Mouse (Mus musculus): ENCODE data around the gene Kdm4a. TPM values are rescaled to one million over a fixed set of nuclear protein-coding genes. Genes with fewer than 3 reads are reported as not detected.

The Kdm4a gene
- polyA plus RNA-seq, 1 experiment from 2014 or later: 35.3 TPM

DNA sequence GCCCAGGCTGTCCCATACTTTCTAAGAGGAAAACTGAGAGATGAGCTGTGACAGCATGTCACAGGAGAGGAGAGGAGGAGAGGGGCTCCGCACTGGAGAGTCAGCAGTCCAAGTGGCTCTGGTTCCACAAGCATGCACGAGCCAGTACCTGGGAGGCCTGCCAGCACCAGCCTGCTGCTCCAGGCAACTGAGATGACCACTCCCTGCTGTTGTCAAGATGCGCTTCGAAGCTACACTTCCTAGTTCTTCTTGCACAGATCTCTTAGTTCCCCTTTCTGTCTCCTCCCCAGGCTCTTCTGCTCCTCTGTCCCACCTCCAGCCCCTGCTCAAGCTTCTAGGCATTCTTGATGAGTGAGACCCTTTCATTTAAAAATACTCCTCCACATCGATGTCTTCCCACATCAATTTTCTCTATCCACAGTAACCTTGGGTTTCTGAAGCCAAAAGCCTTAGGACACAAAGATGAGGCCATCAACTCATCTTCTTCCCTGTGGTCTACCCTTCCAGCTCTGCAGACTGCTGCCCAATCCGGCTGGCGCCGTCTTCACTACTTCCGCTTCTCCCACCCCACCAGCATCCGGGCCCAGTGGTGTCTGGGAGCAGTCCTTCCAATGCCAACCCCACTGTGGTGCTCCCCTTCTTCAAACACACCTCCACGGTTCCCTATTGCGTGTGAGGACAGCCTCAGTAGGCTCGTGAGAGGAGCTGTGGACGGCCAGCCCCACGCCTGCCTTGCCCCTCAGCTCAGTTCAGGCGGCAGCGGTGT is 27.6 kb downstream of the Kdm4a start:
- 90% methylated on average over 17 of the region's 17 CpGs for WGBS
- H3K36me3 ChIP-seq: peaks cover 95% of the 10 kb centered on the region
- no peak for ATAC-seq (ENCODE audit: insufficient number of reproducible peaks, low FRiP score, low TSS enrichment, low read depth)
- no peaks in the 10 kb centered on the region for H3K4me1 ChIP-seq
- no peak overlapping the region for H3K9ac ChIP-seq
- H3K4me3 ChIP-seq (replicated peaks): no peak overlapping the region
- no peaks in the 10 kb centered on the region for H3K27me3 ChIP-seq
- H3K9me3 ChIP-seq (replicated peaks): no peaks in the 10 kb centered on the region
- no peak overlapping the region for H3K4me2 ChIP-seq (replicated peaks)
- no peak overlapping the region for H3K27ac ChIP-seq (replicated peaks)

- Histone ChIP-seq H3K27ac (replicated peaks) (no peak overlapping the region), H3K4me2 (replicated peaks) (no peak overlapping the region), H3K36me3 (peaks cover 97% of the 10 kb centered on the region), H3K4me1 (no peaks in the 10 kb centered on the region), H3K9me3 (replicated peaks) (no peaks in the 10 kb centered on the region), H3K27me3 (no peaks in the 10 kb centered on the region), H3K4me3 (replicated peaks) (no peak overlapping the region), H3K9ac (no peak overlapping the region)
- WGBS: 87% methylated on average over 7 of the region's 7 CpGs
- ATAC-seq (ENCODE audit: insufficient number of reproducible peaks, low FRiP score, low TSS enrichment, low read depth): no peak
Measured at GRCm38 (mm10) chr4:118150804-118151203, 29.0 kb downstream of the Kdm4a start.

DNA sequence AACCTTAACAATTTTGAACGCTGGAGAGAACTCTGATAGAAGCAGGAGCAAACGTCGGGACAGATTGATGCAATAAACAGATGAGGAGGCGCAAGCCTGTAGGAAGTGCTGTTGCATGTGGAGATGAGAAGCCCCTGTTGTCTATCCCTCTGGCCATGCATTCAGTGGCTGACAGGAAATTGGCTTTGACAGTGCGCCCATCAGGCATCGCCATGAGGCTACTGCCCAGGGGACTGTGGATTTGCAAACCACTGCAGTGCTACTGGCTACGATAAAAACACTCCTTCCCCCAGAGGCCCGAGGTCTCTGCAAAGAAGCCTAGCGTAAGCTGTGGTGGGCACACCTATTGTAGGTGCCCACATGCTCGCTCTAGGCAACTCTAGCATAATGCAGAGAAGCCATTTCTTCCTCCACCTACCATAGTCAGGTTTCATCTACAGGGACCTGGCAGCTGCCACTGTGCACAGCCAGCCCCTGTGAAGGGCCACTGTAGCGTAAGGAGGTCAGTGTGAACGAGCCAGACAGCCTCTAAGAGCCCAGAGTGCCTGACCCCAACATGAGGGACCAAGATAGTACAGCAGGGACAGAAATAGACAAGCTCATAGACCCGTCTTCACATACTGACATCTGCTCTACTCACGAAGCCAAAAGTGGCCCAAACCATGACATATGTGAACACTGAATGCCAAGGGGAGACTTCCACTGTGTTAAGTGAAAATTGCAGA is 29.7 kb downstream of the Kdm4a start:
- ATAC-seq (ENCODE audit: insufficient number of reproducible peaks, low FRiP score, low TSS enrichment, low read depth): no peak
- no peaks in the 10 kb centered on the region for H3K27me3 ChIP-seq
- H3K9ac ChIP-seq: no peak overlapping the region
- H3K36me3 ChIP-seq: peaks cover 97% of the 10 kb centered on the region
- H3K4me1 ChIP-seq: no peaks in the 10 kb centered on the region
- WGBS: 76% methylated on average over 14 of the region's 14 CpGs
- no peak overlapping the region for H3K4me2 ChIP-seq (replicated peaks)
- H3K4me3 ChIP-seq (replicated peaks): no peak overlapping the region
- no peak overlapping the region for H3K27ac ChIP-seq (replicated peaks)
- H3K9me3 ChIP-seq (replicated peaks): no peaks in the 10 kb centered on the region

- ATAC-seq (ENCODE audit: insufficient number of reproducible peaks, low FRiP score, low TSS enrichment, low read depth): no peak
- Histone ChIP-seq H3K36me3 (peaks cover 97% of the 10 kb centered on the region), H3K4me1 (no peaks in the 10 kb centered on the region), H3K27me3 (no peaks in the 10 kb centered on the region), H3K9ac (no peak overlapping the region), H3K4me2 (replicated peaks) (no peak overlapping the region), H3K4me3 (replicated peaks) (no peak overlapping the region), H3K27ac (replicated peaks) (no peak overlapping the region), H3K9me3 (replicated peaks) (no peaks in the 10 kb centered on the region)
- WGBS: 89% methylated on average over 10 of the region's 10 CpGs
Measured at GRCm38 (mm10) chr4:118149055-118149576, 30.7 kb downstream of the Kdm4a start.

GRCm38 (mm10) chr4:118148317-118148687 is 31.5 kb downstream of the Kdm4a start:
- Histone ChIP-seq H3K27ac (replicated peaks) (no peak overlapping the region), H3K4me2 (replicated peaks) (no peak overlapping the region), H3K27me3 (no peaks in the 10 kb centered on the region), H3K36me3 (peaks cover 98% of the 10 kb centered on the region), H3K4me3 (replicated peaks) (no peak overlapping the region), H3K9ac (no peak overlapping the region), H3K9me3 (replicated peaks) (no peaks in the 10 kb centered on the region), H3K4me1 (no peaks in the 10 kb centered on the region)
- ATAC-seq (ENCODE audit: insufficient number of reproducible peaks, low FRiP score, low TSS enrichment, low read depth): no peak
- 81% methylated on average over 10 of the region's 10 CpGs for WGBS

- no peak overlapping the region for H3K27ac ChIP-seq (replicated peaks)
- no peaks in the 10 kb centered on the region for H3K9me3 ChIP-seq (replicated peaks)
- no peak overlapping the region for H3K9ac ChIP-seq
- peaks cover 98% of the 10 kb centered on the region for H3K36me3 ChIP-seq
- WGBS: 95% methylated on average over 19 of the region's 19 CpGs
- H3K4me2 ChIP-seq (replicated peaks): no peak overlapping the region
- no peak for ATAC-seq (ENCODE audit: insufficient number of reproducible peaks, low FRiP score, low TSS enrichment, low read depth)
- H3K4me1 ChIP-seq: no peaks in the 10 kb centered on the region
- H3K4me3 ChIP-seq (replicated peaks): no peak overlapping the region
- no peaks in the 10 kb centered on the region for H3K27me3 ChIP-seq
Measured at GRCm38 (mm10) chr4:118147547-118148316, 32.1 kb downstream of the Kdm4a start.

DNA sequence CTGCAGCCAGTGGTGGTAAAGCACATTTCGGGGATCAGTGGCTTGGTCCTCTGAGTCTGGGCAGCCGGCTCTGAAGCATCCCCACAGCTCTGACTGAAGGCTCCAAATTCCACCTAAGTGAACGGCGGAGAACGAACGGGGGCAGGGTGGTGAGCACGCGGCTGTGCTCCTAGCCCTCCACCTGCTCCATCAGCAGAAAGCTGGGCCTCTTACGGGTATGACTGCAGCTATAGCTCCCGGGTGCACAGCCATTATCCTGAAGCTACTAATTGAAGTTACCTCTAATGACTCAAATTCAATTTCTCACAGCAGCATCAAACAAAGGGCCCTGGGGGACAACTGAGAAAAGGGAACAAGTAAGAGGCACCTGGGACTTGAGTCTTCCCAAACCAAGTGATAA is 32.8 kb downstream of the Kdm4a start:
- 87% methylated on average over 10 of the region's 10 CpGs for WGBS
- Histone ChIP-seq H3K27me3 (no peaks in the 10 kb centered on the region), H3K9ac (no peak overlapping the region), H3K36me3 (peaks cover 98% of the 10 kb centered on the region), H3K4me1 (no peaks in the 10 kb centered on the region), H3K4me2 (replicated peaks) (no peak overlapping the region), H3K27ac (replicated peaks) (no peak overlapping the region), H3K4me3 (replicated peaks) (no peak overlapping the region), H3K9me3 (replicated peaks) (no peaks in the 10 kb centered on the region)
- no peak for ATAC-seq (ENCODE audit: insufficient number of reproducible peaks, low FRiP score, low TSS enrichment, low read depth)

DNA sequence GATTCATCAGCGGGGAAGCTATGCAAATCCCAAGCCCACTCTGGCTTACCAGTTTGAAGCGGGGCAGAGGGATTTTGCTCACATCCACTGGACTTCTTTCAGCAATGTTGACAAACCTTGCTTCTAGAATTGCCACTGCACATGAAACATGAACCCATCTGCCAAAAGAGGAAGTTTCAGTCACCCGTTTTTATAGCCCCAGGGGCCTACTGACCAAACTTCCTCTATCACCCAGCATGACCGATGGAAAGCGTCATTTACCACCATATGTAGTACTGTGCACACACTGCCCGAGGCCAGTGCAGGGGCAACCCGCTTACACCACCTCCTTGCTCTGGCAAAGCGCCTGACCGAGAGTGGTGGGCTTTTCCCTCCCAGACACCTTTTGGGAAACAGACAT is 35.5 kb downstream of the Kdm4a start:
- Histone ChIP-seq H3K4me3 (replicated peaks) (no peak overlapping the region), H3K27me3 (no peaks in the 10 kb centered on the region), H3K36me3 (peaks cover 93% of the 10 kb centered on the region), H3K9me3 (replicated peaks) (no peaks in the 10 kb centered on the region), H3K9ac (no peak overlapping the region), H3K4me2 (replicated peaks) (no peak overlapping the region), H3K4me1 (no peaks in the 10 kb centered on the region), H3K27ac (replicated peaks) (no peak overlapping the region)
- WGBS: 80% methylated on average over 9 of the region's 9 CpGs
- ATAC-seq (ENCODE audit: insufficient number of reproducible peaks, low FRiP score, low TSS enrichment, low read depth): no peak

- ATAC-seq (ENCODE audit: insufficient number of reproducible peaks, low FRiP score, low TSS enrichment, low read depth): no peak
- Histone ChIP-seq H3K27me3 (no peaks in the 10 kb centered on the region), H3K9ac (no peak overlapping the region), H3K4me2 (replicated peaks) (no peak overlapping the region), H3K4me1 (0 out of 2 replicates have a peak, but pooled peaks cover 3% of the 10 kb centered on the region), H3K9me3 (replicated peaks) (no peaks in the 10 kb centered on the region), H3K4me3 (replicated peaks) (no peak overlapping the region), H3K36me3 (peaks cover 94% of the 10 kb centered on the region), H3K27ac (replicated peaks) (no peak overlapping the region)
- 95% methylated on average over 7 of the region's 7 CpGs for WGBS
Measured at GRCm38 (mm10) chr4:118143679-118144078, 36.2 kb downstream of the Kdm4a start.

DNA sequence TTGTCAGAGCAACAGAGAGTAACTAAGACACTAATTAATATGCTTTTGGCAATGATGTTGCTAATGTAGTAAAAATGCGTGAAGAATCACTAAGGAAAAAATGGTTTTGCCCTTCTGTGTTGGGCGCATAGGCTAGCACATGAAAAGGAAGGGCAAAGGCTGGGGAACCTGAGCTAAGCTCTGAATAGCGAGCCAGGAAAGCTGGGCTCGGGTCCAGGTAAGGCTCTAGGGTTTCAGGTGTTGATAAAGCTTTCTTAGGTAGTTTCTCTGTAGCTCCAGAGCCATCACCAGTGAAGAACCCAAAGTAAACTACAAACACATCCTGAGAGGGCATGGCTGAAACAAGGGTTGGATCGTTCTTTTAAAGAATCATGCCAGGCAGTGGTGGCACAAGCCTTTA is 38.3 kb downstream of the Kdm4a start:
- H3K4me1 ChIP-seq: 0 out of 2 replicates have a peak, but pooled peaks cover 3% of the 10 kb centered on the region
- no peak overlapping the region for H3K4me2 ChIP-seq (replicated peaks)
- H3K36me3 ChIP-seq: peaks cover 94% of the 10 kb centered on the region
- H3K27ac ChIP-seq (replicated peaks): no peak overlapping the region
- H3K9me3 ChIP-seq (replicated peaks): no peaks in the 10 kb centered on the region
- no peaks in the 10 kb centered on the region for H3K27me3 ChIP-seq
- H3K4me3 ChIP-seq (replicated peaks): no peak overlapping the region
- H3K9ac ChIP-seq: no peak overlapping the region
- WGBS: 85% methylated on average over 5 of the region's 5 CpGs
- no peak for ATAC-seq (ENCODE audit: insufficient number of reproducible peaks, low FRiP score, low TSS enrichment, low read depth)

- ATAC-seq (ENCODE audit: insufficient number of reproducible peaks, low FRiP score, low TSS enrichment, low read depth): no peak
- Histone ChIP-seq H3K27me3 (no peaks in the 10 kb centered on the region), H3K4me1 (peaks cover 10% of the 10 kb centered on the region), H3K36me3 (peaks cover 75% of the 10 kb centered on the region), H3K9me3 (replicated peaks) (no peaks in the 10 kb centered on the region), H3K9ac (no peak overlapping the region), H3K4me3 (replicated peaks) (no peak overlapping the region), H3K4me2 (replicated peaks) (no peak overlapping the region), H3K27ac (replicated peaks) (no peak overlapping the region)
- WGBS: 65% methylated on average over 5 of the region's 5 CpGs
Measured at GRCm38 (mm10) chr4:118138891-118139290, 41.0 kb downstream of the Kdm4a start.
